Mouse (Mus musculus): Measurements from ENCODE around the gene Lrrc74a.

Lrrc74a gene

DNA sequence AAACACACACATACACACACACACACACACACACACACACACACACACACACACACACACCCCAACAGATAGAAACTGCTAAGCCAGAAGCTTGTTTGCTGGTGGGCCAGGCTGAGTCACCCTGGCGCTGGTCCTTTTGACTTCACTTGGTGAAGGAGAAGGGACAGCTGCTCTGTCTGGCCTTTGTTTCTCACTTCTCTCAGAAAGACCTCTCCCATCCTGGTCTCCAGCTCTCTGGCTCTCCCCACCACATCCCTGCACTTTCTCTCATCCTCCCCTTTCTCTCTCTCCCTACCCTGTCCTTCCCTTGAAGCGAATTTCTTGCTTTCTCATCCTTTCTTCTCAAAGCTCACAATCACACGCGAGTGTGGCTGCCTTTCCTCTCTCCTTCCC lies 70.1 kb downstream of the Lrrc74a start:
- DNase-seq (ENCODE audit: low spot score in 2 of 2): no peak

DNA sequence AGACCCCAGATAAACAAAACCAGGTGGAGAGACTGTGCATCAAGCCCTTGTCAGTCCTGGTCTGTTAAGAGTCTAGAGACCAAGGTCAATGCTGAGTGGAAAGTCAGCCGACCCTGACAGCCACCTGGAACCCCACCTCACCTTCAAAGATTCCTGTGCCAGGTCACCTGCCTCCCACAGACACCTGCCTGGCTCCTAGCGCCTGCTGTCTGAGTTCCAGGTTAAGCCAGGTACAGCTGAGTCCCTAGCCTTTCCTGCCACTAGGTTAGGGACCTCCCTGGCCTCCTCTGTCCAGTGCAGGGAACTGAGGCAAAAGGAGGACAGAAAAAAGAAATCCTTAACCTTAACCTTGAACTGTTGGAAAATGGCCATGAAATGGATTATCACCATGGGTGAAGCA lies 70.7 kb downstream of the Lrrc74a start:
- no peak for DNase-seq (ENCODE audit: low spot score in 2 of 2)

DNA sequence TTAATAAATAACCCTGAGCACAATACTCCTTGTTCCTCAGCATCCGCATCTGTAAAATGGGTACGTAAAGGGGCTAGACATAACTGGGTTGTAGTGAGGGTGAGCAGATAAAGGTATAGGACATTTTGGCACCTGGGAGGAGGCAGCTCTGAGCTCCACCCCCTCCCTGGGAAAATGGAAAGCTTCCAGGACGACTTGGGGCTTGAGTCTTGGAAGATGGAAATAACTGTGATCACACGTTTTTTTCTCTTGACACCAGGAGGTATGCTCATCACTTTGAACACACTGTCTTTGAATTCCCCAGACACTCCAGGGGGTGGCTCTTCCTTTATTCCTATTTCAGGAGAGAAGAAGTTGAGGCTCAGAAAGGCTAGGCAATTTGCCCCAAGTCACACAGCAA lies 71.1 kb downstream of the Lrrc74a start:
- no peak for DNase-seq (ENCODE audit: low spot score in 2 of 2)

DNA sequence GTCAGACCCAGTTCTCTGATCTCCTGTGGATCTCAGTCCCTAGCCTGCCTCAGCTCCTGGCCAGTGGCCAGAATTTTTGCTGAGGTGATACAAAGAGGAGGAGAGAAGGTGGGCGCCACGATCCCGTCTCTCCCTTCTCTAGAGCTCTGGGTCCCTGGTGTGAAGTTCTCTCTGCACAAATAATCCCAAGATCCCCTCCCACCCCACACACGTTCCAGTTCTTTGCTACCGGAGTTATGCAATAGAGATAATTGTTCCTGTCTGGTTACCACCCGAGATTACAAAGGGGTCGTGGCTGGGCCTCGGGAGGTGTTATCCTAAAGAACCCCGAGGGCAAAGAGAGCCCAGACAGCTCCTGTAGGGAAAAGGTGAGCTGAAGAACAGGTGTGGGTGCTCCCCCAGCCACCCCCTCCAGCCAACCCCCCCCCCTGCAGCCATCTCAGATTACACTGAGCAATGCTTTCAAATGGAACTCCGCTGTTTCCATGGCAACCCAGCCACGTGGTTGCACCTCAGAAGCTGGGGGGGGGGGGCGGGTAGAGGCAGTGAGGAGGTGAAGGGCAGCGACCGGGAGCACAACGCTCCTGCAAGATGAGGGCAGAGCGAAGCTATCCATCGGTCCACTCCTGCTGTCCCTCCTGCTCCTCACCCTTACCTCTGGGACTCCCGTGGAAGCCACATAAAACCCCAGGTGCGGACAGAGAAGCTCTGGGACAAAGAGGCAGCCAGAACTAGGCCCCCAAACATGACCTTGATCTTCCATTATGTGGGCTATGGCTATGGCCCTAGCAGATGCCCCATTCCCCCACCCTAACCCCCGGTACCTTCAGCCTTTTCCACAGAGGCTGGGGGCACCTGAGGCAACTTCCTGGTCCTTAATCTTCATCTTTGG lies 72.1 kb downstream of the Lrrc74a start:
- DNase-seq (ENCODE audit: low spot score in 2 of 2): no peak

DNA sequence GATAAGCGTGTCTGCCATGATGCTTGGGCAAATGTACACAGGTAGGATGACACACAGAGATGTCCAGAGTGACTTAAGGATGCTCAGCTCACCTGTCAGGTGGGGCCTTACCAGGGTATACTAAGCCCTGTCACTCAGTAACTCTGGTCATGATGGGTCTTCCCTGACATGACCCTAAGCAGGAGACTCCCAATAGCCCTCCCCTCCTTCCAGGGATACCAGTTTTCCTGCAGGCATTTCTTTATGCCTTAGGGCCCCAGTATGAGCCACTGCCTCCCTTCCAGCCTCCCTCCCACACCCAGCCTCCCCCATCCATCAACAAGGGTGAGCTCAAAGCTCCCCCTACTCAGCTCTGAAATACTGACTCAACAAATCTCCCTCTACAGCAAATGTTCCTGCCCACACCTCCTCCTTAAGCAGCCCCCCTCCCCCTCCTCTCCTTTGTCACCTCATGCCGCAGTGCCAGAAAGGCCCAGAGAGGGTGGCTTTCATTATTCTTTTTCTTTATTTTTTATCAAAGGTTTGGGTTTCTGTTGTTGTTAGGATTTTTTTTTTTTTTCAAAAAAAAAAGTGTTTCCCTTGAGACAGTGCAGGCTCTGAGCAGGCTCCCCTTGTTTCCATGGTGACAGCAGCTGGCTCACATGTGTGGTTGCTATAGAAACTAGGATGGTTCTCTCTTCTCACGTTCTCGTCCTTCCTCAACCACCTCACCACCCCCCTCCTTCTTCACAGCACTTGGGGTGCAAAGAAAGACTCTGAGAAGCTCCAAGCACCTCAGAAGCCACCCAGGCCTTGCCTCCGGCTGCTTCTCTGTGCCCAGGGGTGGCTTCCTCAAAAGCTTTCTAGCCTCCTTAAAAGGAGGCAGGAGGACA lies 73.0 kb downstream of the Lrrc74a start:
- peak; percentile 77 to 78 for DNase-seq (ENCODE audit: low spot score in 2 of 2)

DNA sequence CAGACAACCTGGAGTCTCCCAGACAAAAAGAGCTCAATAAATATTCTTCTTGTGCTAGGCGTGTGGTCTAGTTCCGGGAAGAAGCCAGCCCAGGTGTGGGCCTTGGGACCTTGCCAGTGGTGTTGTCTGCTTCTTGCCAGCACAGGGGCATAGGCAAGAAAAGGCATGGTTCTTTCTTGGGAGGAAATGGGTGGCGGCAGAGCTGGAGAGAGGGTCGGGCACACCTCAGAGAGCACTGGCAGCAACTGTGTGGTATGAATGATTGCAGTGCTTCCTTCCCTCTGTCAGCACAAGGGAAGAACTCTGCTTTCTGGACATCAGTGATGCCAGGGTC lies 73.6 kb downstream of the Lrrc74a start:
- DNase-seq (ENCODE audit: low spot score in 2 of 2): peak in 1 of 2 experiments; percentile 37

DNA sequence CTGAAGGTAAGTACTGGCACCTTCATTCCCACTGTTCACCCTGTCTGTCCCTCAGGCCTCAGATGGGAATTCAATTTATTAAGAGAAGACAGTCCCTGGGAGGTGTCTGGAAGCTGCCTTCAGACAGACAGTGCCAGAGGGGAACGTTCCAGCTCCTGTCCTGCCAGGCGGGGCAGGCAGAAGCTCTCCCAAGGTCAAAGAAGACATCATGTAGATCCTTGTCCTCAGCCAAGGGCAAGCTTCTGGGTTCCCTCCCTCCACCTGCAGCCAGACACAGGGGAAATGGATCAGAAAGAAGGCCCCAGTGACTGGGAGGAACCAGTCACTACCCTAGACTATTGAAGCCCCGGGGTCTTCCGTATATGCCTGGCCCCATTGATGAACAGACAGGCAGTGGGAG lies 74.7 kb downstream of the Lrrc74a start:
- DNase-seq (ENCODE audit: low spot score in 2 of 2): no peak

DNA sequence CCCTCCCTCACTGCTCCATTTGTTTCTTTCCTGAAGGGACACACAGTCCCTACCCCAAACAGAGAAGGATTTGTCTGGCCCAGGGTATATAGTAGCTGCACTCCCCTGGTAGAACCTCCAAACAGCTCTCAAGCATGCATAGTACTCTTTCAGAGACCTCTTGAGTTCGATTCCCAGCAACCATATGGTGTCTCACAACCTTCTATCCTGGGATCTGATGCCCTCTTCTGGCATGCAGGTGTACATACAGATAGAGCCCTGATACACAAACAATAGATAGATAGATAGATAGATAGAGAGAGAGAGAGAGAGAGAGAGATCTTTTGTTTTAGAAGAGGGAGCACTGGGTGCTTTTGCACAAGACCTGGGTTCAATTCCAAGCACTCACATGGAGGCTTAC lies 75.9 kb downstream of the Lrrc74a start:
- no peak for DNase-seq (ENCODE audit: low spot score in 2 of 2)

DNA sequence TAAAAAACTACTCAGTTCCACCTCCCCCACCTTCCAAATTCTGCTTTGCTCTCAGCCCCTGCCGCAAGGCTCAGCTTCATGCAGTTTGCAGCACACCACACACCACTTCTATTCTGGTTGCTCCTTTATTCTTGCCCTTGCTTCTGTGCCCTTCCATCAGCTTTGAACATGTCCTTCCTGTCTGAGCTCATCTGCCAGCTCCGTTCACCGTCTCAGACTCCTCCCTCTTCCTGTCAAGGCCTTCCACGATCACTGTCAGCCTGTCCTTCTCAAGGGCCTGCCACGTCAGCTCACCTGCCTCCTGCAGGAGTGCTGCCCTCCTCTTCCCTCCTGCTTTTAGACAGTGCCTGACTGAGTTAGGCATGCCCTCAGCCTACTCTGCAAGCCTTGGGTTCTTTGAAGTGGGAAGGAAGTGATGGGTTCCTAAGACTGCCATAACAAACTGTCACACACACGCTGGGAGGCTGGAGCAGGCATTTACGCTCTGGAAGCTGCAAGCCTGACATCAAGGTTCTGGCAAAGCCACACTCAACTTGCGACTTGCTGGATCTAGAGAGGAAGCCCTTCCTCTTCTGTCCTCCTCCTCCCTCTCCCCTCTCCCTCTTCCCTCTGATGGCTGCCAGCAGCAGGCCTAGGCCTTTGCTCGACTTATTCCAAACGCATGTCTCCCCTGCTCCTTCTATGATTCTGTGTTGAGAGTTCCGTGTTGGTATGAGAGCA lies 76.7 kb downstream of the Lrrc74a start:
- peak; percentile 83 to 84 for DNase-seq (ENCODE audit: low spot score in 2 of 2)

DNA sequence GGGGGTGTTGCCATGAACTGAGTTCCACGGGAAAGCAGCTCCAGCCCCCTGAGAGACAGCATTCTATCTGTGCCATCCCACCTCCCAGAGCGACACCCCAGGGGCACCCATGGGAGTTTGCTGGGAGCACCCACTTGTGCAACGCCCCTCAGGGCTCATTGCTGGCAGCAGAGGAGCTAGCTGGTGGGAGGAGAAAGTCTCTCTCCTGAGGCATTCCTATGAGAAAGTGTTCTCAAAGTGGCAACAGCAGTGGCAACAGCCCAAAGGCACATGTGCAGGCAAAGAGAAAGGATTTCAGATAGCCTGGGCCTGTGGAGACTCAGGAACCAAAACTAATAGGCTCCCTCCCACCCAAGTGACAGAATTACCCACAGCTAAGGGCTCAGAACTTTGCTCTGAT lies 78.6 kb downstream of the Lrrc74a start:
- no peak for DNase-seq (ENCODE audit: low spot score in 2 of 2)
